Mouse (Mus musculus) NIH3T3 (cell line): Measurements from ENCODE around the gene Tmem203.

Experiments
- DNase-seq: peaks from one replicate; pipeline ENCODE4 v3.0.0-alpha.2; 2012; ENCODE audit warnings: low read depth

Tmem203 gene

DNA sequence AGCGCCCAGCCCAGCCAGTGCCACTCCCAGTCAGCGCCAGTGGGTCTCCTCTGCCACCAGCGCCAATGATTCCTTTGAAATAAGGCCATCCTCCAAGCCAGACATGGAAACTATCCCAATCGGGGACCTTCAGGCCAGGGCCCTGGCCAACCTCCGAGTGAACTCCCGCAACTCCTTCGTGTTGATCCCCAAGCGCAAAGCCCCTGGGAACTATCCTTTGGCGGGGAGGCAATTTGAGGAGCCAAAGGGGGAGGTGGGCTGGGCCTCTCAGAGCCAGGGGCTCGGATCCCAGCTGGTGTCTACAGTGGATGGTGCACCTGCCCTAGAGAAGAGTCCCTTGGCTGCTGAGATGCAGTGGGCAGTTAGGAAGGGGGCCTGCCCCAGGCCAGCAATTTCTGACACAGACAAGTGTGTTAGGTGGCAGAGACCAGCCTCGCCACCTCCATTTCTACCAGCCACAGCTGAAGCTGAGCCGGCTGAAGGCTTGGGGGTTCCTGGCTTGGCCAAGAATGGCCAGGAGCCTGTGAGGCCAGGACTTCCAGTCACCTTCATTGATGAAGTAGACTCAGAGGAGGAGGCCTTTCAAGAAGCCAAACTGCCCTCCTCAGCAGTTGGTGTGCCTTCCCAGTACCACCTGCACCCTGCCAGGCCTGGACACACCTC, 8.5 kb downstream of the Tmem203 start:
- no peak for DNase-seq

- no peak for DNase-seq
Observed at GRCm38 (mm10) chr2:25264286-25264660, 9.0 kb downstream of the Tmem203 start.

GRCm38 (mm10) chr2:25264851-25265250, 9.6 kb downstream of the Tmem203 start:
- DNase-seq = peak; percentile 80

DNA sequence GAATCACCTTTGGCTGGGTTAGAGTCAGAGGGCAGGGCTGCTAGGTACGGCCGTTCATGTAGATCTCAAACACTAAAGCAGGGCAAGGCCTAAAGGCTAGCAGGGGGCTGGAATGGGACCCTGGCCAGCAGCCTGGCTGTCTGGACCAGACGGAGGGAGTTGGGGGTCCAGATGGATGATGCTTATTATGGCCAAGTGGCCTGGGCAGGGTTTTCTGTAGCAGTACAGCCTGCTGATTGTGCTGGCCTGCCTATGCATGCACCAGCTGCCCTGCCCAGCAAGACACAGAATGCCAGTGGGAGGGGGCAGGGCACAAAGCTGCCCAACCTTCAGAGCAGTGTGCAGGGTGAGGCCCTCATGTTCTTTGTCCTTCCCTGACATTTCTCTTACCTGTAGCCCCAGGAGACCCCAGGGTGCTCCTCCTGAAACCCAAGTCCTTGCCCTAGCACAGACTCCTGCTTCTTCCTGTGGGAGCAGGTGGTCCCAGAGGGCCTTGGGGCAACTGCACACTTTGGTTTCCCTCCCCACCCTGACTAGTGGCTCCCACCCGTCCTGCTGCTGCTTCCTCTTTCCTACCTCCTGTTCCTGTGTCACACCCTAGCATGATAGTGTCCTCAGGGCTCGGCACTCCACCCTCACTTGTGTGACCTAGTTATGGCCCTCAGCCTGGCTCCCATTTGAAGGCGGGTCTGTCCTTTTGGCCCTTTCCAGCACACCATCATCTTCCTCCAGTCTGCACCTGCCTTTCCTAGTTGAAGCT, 10.8 kb downstream of the Tmem203 start:
- no peak for DNase-seq

DNA sequence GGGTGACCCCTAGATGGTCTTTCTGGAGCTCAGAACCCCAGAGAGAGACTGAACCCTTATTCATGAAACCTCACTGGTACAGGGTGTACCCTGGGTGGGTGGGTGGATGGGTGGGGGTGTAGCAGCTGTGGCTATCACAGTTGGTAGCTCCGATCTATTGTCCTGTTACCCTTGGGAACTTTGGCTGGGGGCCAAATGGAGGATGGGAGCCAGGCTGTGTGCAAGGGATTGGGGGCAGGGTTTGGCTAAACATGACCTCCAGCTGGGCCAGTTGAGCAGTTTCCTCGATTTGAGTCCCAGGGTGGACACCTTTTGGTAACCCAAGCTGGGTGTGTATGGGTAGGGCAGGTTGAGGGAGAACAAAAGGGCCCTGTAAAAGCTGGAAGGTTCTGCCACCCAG, 11.5 kb downstream of the Tmem203 start:
- no peak for DNase-seq

DNA sequence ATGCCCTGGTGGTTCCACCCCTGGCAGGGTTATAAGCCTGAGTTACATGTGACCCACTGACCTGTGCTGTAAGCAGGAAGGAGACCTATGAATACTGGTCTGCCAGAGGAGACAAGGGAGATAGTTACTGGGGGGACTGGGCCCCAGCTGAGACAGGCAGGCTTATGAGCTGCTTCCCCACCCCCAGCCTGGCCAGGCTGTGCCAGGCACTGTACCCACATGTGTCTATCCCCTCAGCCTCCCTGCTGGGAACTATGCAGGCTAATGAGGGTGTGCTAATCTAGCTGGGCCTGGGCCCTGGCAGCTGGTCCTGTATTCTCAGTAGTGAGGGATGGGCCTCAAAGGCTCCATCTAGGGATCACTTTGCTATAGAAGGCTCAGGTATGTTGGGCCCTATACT, 12.0 kb downstream of the Tmem203 start:
- DNase-seq = no peak

GRCm38 (mm10) chr2:25267746-25268309, 12.6 kb downstream of the Tmem203 start:
- DNase-seq = no peak

GRCm38 (mm10) chr2:25271827-25272511, 16.7 kb downstream of the Tmem203 start, which contains the start of the genes Ssna1 and Anapc2:
Gene Ssna1, minus strand, starts transcription at chr2:25272438.
Gene Anapc2, plus strand, starts transcription at chr2:25272478.
- peak; percentile 99 for DNase-seq

DNA sequence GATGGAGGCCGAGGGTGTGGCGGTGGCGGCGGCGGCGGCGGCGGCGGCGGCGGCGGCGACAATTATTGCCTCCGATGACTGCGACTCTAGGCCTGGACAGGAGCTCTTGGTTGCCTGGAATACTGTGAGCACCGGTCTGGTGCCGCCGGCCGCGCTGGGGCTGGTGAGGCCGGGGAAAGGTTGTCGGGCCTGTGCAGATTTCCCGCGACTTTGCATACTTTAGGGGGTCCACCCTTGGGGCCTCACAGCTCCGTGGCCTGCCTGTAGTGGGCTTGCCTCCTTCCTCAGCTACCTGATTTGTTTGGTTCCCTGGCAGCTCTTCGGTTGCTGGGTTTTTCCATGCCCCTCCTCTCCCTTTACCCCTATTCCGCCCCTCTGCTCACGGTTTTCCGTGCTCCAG, 17.3 kb downstream of the Tmem203 start:
- DNase-seq = no peak

DNA sequence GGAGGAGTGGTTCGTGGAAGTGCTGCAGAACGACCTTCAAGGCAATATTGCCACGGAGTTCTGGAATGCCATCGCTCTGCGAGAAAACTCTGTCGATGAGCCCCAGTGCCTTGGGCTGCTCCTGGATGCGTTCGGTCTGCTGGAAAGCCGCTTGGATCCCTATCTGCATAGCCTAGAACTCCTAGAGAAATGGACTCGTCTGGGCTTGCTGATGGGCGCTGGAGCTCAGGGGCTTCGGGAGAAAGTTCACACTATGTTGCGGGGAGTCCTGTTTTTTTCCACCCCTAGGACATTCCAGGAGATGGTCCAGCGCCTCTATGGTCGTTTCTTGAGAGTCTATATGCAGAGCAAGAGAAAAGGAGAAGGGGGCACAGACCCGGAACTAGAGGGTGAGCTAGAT, 17.8 kb downstream of the Tmem203 start:
- no peak for DNase-seq

DNA sequence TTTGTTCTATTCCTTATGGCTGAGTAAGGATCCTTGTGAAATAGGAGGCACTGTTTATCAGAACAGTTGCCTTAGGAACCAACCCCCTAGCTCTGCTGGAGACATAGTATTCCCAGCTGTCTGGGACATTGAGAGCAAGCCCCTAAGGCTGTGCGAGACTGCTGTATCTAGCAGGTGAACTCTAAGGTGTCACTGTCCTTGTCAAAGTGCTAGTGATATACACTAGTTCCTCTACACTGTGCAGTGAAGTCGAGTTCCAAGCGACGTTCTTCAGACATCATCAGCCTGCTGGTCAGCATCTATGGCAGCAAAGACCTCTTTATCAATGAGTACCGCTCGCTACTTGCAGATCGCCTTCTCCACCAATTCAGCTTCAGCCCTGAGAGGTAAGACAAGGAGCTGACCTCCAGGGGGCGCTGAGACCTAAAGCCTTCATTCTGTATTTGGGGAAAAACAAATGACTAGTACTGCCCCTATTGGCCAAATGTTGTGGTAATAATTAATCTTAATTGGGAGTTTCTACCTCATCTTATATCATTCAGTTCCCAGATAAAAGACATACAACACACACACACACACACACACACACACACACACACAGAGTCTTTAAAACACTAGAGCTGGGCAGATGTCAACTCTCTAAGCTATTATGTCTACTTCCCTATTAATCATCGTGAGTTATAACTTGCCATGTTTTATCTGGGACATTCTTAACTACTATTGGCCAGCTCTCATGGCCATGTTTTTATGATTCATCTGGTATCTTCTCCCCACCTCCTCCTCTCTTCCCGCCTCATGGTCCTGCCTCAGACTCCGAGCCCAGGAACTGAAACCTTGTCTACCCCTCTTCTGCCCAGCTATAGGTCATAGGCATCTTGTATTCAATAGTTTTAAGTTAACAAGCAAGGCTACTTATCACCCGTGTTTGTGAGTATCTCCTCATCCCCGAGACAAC, 24.0 kb downstream of the Tmem203 start:
- peak; percentile 89 for DNase-seq

DNA sequence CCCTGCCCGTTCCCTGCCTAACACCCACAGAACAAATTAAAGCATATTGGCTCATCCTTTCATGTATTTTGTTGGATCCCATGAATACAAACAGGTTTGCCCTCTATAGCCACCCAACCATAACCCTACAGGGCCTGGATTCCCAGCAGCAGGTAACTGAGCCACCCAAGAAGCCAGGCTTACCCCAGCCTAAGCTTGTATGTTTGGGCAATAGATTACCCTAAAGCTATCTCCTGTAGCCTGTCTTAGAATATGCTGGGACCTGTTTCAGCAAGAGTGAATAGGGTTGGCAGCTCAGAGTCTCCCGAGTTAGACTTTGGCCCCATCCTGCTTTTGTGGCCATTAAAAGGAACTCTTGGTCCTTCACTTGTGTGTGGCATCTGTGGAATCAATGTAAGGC, 30.3 kb downstream of the Tmem203 start:
- no peak for DNase-seq

DNA sequence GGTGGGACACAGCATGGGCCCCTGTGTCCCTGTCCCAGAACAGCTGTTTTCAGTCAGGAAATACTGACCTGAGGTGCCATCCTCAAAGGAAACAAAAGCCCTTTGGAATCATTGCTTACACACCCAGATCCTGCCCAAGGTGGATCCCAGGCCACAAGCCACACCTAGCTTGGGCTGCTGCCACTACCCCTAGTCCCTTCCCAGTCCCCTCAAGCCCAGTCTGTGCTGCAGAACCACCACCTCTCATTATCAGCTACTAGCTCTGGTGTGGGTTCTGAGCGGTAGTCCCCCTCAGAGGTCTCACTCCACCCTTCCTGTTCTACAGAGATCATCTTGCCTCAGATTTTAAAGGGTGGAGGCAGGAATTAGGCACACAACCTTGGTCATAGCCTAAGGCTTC, 31.1 kb downstream of the Tmem203 start:
- no peak for DNase-seq

DNA sequence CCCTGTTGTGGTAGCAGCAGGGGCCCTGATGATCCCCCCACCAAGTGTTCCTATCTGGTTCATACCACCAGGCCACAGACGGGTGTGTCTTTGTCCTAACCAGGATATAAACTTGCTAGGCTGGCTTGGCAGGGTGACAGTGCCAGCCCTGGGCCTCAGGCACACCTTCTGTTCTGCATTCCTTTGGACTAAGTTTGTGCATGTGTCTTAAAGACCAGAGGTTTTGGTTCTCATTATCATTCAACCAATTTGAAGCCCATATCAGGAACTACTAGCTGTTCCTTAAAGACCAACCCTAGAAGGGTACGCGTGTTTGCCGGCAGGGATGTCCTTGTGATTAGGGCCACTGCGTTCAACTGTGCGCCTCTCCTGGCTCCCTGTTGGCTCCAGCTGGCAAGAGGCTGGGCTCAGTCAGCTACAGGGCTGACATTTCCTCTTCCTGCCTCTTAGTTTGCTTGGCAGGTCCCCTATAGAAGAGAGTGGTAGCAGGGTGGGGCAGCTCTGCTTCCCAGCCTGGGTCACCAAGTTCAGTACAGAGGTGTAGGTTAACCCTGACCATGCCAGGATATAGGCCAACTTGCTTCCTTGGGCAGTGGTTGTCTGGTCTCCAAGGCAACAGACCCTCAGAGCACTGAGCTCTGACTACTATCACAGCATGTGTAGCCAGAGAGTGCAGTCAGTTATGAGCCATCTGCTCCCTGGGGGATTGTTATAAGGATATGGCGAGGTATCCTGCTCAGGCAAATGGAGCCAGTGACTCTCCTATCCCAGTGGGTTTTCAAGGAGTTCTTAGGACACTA, 31.8 kb downstream of the Tmem203 start:
- DNase-seq = no peak

- DNase-seq = no peak
Observed at GRCm38 (mm10) chr2:25287927-25288649, 32.8 kb downstream of the Tmem203 start, which contains the start of gene Tmem210. Gene Tmem210, plus strand, starts transcription at chr2:25288145.

DNA sequence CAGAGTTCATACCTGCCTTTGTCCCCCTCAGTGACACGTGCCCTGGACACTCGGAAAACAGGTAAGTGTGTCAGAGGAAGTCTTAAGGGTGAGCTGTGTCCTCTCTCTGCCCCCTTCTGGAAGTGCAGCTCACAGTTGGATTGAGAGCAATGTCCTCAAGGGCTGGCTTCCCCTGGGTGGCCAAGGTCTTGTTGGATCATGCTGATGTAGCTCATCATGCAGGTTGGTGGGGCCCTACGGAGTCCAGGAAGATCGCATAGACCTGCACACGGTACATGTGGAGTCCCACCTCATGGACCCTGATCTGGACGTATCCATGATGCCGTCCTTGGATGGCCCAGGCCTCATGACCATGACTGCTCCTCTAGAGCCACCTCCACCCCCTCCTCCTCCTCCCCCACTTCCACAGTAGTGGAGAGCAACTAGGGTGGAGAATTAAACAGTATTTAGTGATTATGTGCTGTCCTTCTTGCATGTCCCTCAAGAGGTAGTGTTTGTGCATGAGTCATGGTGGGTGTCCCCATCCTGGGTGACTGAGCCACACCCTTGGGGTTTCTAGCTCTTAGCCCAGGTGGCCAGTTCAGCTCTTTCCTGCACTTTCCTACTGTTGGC, 33.6 kb downstream of the Tmem203 start:
- DNase-seq = no peak

DNA sequence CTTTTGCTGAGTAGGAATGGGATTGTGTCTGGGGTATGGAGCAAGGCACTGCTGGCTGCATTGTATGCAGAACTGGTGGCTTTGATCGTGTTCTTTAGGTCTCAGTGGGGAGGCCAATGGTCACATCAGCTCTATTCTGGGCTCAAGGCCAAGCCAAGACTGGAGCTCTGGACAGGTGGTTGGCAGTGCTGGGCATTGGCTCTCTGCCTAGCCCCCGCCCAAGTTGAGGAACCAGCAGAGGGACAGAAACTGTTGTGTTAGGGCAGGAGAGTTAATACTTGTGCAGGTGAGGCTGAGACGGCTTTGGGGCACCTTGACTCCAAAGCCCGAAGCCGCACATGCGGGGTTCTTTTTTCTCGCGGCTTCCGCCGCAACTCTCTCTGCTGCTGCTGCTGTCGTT, 34.4 kb downstream of the Tmem203 start, which contains the start of gene Lrrc26:
Gene Lrrc26 (plus strand): TSS at position 265 of the 400 bp plus-strand sequence.
- DNase-seq = no peak

DNA sequence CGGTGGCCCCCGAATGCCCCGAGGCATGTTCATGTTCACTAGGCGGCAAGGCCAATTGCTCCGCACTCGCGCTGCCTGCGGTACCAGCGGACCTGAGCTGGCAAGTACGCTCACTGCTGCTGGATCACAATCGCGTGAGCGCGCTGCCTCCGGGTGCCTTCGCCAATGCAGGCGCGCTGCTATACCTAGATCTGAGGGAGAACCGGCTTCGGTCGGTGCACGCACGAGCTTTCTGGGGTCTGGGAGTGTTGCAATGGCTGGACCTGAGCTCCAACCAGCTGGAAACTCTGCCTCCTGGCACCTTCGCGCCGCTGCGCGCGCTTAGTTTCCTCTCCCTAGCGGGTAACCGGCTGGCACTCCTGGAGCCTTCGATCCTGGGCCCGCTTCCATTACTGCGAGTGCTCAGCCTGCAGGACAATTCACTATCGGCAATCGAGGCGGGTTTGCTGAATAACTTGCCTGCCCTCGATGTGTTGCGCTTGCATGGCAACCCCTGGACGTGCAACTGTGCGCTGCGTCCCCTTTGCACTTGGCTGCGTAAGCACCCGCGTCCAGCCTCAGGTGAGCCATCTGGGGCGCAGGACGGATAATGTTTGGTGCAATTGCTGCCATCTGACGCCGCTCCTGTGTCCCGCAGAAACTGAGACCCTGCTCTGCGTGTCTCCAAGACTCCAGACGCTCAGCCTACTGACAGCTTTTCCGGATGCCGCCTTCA, 35.0 kb downstream of the Tmem203 start:
- no peak for DNase-seq

GRCm38 (mm10) chr2:25290816-25291130, 35.5 kb downstream of the Tmem203 start:
- DNase-seq = no peak
